Mouse (Mus musculus) neural tube, embryonic 10.5 days (tissue): ENCODE data around the gene Pdgfb.

ENCODE experiments used
- DNase-seq: peaks from one replicate; pipeline ENCODE4 v3.0.0-alpha.2; 2017; ENCODE audit warnings: low spot score; ENCODE audit errors: extremely low spot score

Gene Pdgfb

GRCm38 (mm10) chr15:80010182-80010558 lies 4.6 kb downstream of the Pdgfb start:
- no peak for DNase-seq

GRCm38 (mm10) chr15:80009421-80010181 lies 5.2 kb downstream of the Pdgfb start:
- no peak for DNase-seq

- no peak for DNase-seq
These were observed 6.3 kb downstream of the Pdgfb start for GRCm38 (mm10) chr15:80008461-80008860.

GRCm38 (mm10) chr15:80006156-80006555 lies 8.6 kb downstream of the Pdgfb start:
- no peak for DNase-seq

- no peak for DNase-seq
These were observed 9.3 kb downstream of the Pdgfb start for GRCm38 (mm10) chr15:80005436-80005835.

- no peak for DNase-seq
These were observed 10.0 kb downstream of the Pdgfb start for GRCm38 (mm10) chr15:80004644-80005340.

GRCm38 (mm10) chr15:80003581-80003980 lies 11.2 kb downstream of the Pdgfb start:
- no peak for DNase-seq

GRCm38 (mm10) chr15:80001601-80002000 lies 13.2 kb downstream of the Pdgfb start:
- DNase-seq, result no peak

GRCm38 (mm10) chr15:80000694-80001093 lies 14.1 kb downstream of the Pdgfb start:
- DNase-seq, result no peak

GRCm38 (mm10) chr15:79997988-79998387 lies 16.8 kb downstream of the Pdgfb start:
- no peak for DNase-seq

- DNase-seq, result no peak
These were observed 18.0 kb downstream of the Pdgfb start for GRCm38 (mm10) chr15:79996781-79997180.

- DNase-seq, result no peak
These were observed 19.2 kb downstream of the Pdgfb start for GRCm38 (mm10) chr15:79995552-79995951.

GRCm38 (mm10) chr15:79994566-79994965 lies 20.2 kb downstream of the Pdgfb start:
- no peak for DNase-seq

- DNase-seq, result no peak
These were observed 28.6 kb downstream of the Pdgfb start for GRCm38 (mm10) chr15:79986182-79986581.

- no peak for DNase-seq
These were observed 29.3 kb downstream of the Pdgfb start for GRCm38 (mm10) chr15:79985471-79985870.

GRCm38 (mm10) chr15:79984152-79984551 lies 30.6 kb downstream of the Pdgfb start:
- no peak for DNase-seq

- DNase-seq, result no peak
These were observed 34.1 kb downstream of the Pdgfb start for GRCm38 (mm10) chr15:79980716-79981115.

GRCm38 (mm10) chr15:79972186-79972585 lies 42.6 kb downstream of the Pdgfb start:
- no peak for DNase-seq

- no peak for DNase-seq
These were observed 43.8 kb downstream of the Pdgfb start, which contains the start of gene Cbx7 for GRCm38 (mm10) chr15:79970940-79971339. Cbx7 (minus strand) TSS chr15:79971119.

- DNase-seq, result no peak
These were observed 44.3 kb downstream of the Pdgfb start for GRCm38 (mm10) chr15:79970491-79970890.

- DNase-seq, result no peak
These were observed 47.4 kb downstream of the Pdgfb start for GRCm38 (mm10) chr15:79967346-79967745.

GRCm38 (mm10) chr15:79964376-79964775 lies 50.4 kb downstream of the Pdgfb start:
- DNase-seq, result no peak

- no peak for DNase-seq
These were observed 52.1 kb downstream of the Pdgfb start for GRCm38 (mm10) chr15:79962661-79963060.
